Mouse (Mus musculus) myocyte (in vitro differentiated cells): ENCODE measurements at regions not wholly inside any gene's neighbourhood (a gene's known extent, or its start where the extent isn't known, plus 50 kb on each side); places are given as distances from the start of the nearest gene placed in this dataset.

ENCODE experiments used
- MYOD1 ChIP-seq, 3 experiments: IDR thresholded peaks; one replicate each; pipeline ENCODE4 v1.6.1; 2011; ENCODE audit warnings: control low read depth in 2 of 3, low read depth in 2 of 3, mild to moderate bottlenecking in 2 of 3, moderate library complexity in 1 of 3; ENCODE audit not compliant: insufficient read length in 2 of 3, control insufficient read depth in 1 of 3
- POLR2A ChIP-seq: IDR thresholded peaks from one replicate; pipeline ENCODE4 v1.6.1; 2011; ENCODE audit warnings: low read depth, mild to moderate bottlenecking, control low read depth, moderate library complexity; ENCODE audit not compliant: insufficient read length

- no peak for TF ChIP-seq MYOD1 (IDR thresholded peaks at IDR 0.05; ENCODE audit: control insufficient read depth in 1 of 3, insufficient read length in 2 of 3, low read depth in 2 of 3)
- no peak for TF ChIP-seq POLR2A
Observed at GRCm38 (mm10) chr10:45933631-45934310, 356.1 kb downstream of the Hace1 start.
